Mouse (Mus musculus) bone marrow, adult 2 months (tissue): ENCODE measurements around the gene Six1.

Source experiments
- CTCF ChIP-seq: fragments of 200-500 bp; IDR thresholded peaks from 2 replicates; pipeline ENCODE4 v1.5.1; 2011; ENCODE audit warnings: low read length, control low read depth; ENCODE audit not compliant: control insufficient read depth, insufficient read depth
- POLR2A ChIP-seq: fragments of 200-500 bp; IDR thresholded peaks from 2 replicates; pipeline ENCODE4 v1.6.1; 2011; ENCODE audit warnings: low read depth, mild to moderate bottlenecking, control low read depth, low read length, borderline replicate concordance; ENCODE audit not compliant: control insufficient read depth

- no peak for TF ChIP-seq CTCF
- TF ChIP-seq POLR2A = no peak
Observed at GRCm38 (mm10) chr12:73052036-73052650, 1.5 kb downstream of the Six1 start.
